In genomic region chr5:36557584-36558308, GRCm38 (mm10) we compare ENCODE assay signal across 10 mouse cellular contexts. TPM values are rescaled to one million over a fixed set of nuclear protein-coding genes. Genes with fewer than 3 reads are reported as not detected.
A peak's percentile ranks its signal among the peaks of the same experiment; 100 is the strongest.
DNase-seq lines count a peak whose midpoint lies in the region; ATAC-seq lines count a peak whose summit lies in the region.
"Had no signal": no experiment of that assay in that cellular context is flagged by ENCODE, and none has a peak within 500 bp of the region (broad histone marks: within the 10 kb centered on the region; RNA-seq: fewer than 3 reads in every experiment).

No protein-coding gene starts in this region.

- H3K36me3 ChIP-seq in hindbrain, embryonic 10.5 days: 0 out of 2 replicates have a peak, but pooled peaks cover 4% of the 10 kb centered on the region
- H3K36me3 ChIP-seq in hindbrain, embryonic 11.5 days (ENCODE audit: control insufficient read depth, insufficient read depth, low read length): no peaks in the 10 kb centered on the region

- DNase-seq in hindbrain, embryonic 10.5 days (ENCODE audit: low spot score): no peak
- no peak for DNase-seq in hindbrain, embryonic 11.5 days (ENCODE audit: low spot score)
- peak; percentile 16 for DNase-seq in liver
- DNase-seq in thymus, postnatal 0 days (ENCODE audit: low spot score): peak; percentile 78
- no peak for DNase-seq in gastrocnemius, postnatal 10 days
- DNase-seq in cerebellum, postnatal 25 days: no peak
- DNase-seq in layer of hippocampus, adult 18-20 months (ENCODE audit: low spot score in 2 of 2): no peak
- DNase-seq: adrenal gland, postnatal 10 days had no signal

- H3K4me3 ChIP-seq in hindbrain, embryonic 10.5 days: no peak overlapping the region
- no peak overlapping the region for H3K4me3 ChIP-seq in hindbrain, embryonic 11.5 days (ENCODE audit: low read depth, low read length)
- H3K4me3 ChIP-seq: heart, adult 2 months had no signal

- 34% methylated on average over 7 of the region's 7 CpGs for WGBS in hindbrain, embryonic 10.5 days
- WGBS in hindbrain, embryonic 11.5 days: 29% methylated on average over 7 of the region's 7 CpGs

- H3K9me3 ChIP-seq in hindbrain, embryonic 10.5 days: no peaks in the 10 kb centered on the region
- no peaks in the 10 kb centered on the region for H3K9me3 ChIP-seq in hindbrain, embryonic 11.5 days (ENCODE audit: control insufficient read depth, low read length)

- H3K9ac ChIP-seq in hindbrain, embryonic 11.5 days (ENCODE audit: low read depth, low read length): no peak overlapping the region

- ATAC-seq in hindbrain, embryonic 11.5 days (ENCODE audit: low FRiP score): no peak
- peak; percentile 51 for ATAC-seq in inflammation-experienced regulatory T-cells, adult 6 months

- peaks cover 17% of the 10 kb centered on the region for H3K4me1 ChIP-seq in hindbrain, embryonic 10.5 days (replicated peaks)
- H3K4me1 ChIP-seq in hindbrain, embryonic 11.5 days (replicated peaks; ENCODE audit: control insufficient read depth, insufficient read depth, low read length): no peaks in the 10 kb centered on the region

- H3K27me3 ChIP-seq in hindbrain, embryonic 10.5 days (ENCODE audit: insufficient read depth, poor library complexity, severe bottlenecking): no peaks in the 10 kb centered on the region
- H3K27me3 ChIP-seq in hindbrain, embryonic 11.5 days (ENCODE audit: control insufficient read depth, insufficient read depth, low read length): no peaks in the 10 kb centered on the region

- H3K4me2 ChIP-seq in hindbrain, embryonic 11.5 days (replicated peaks; ENCODE audit: low read depth, low read length): no peak overlapping the region

- 0 out of 2 replicates have a peak overlapping the region, but pooled peaks have one; percentile 29 for H3K27ac ChIP-seq in hindbrain, embryonic 10.5 days
- no peak overlapping the region for H3K27ac ChIP-seq in hindbrain, embryonic 11.5 days (ENCODE audit: low read depth, low read length)
- H3K27ac ChIP-seq: heart, adult 2 months had no signal

RNA-seq across cellular contexts. Expression of gene Tbc1d14, which starts 35.3 kb away (rescaled TPM):
- polyA plus RNA-seq in hindbrain, embryonic 10.5 days (2016; fragmentation: Nextera tagmentation; extraction: Ambion mirVana): 37.1 and 44.4 TPM in 2 replicates
- polyA plus RNA-seq in hindbrain, embryonic 11.5 days (2014; fragmentation: Nextera tagmentation; extraction: Ambion mirVana): 38.3 and 41.4 TPM in 2 replicates
- polyA plus RNA-seq in inflammation-experienced regulatory T-cells, adult 6 months (2017; shearing (Covaris generic)): 10 to 100 TPM; 37.2 to 66.0 (median 57.9) TPM
- polyA plus RNA-seq in thymus, postnatal 0 days (2015; fragmentation: Nextera tagmentation; extraction: Ambion mirVana): 22.4 and 22.6 TPM in 2 replicates
- total RNA-seq in gastrocnemius, postnatal 10 days (2021): 10 to 100 TPM; 15.0 to 19.5 TPM
- total RNA-seq in layer of hippocampus, adult 18-20 months (2021): 10 to 100 TPM; 82.2 to 92.2 TPM

Comparison
In these comparisons a context has a peak if more than half of its experiments do, and no peak if none do; other contexts are left out.
1. DNase-seq: peak in liver (single experiment) and thymus, postnatal 0 days (single experiment); none in hindbrain, embryonic 10.5 days (single experiment), hindbrain, embryonic 11.5 days (single experiment), gastrocnemius, postnatal 10 days (single experiment), cerebellum, postnatal 25 days (0 of 2) and layer of hippocampus, adult 18-20 months (0 of 2).